Mouse (Mus musculus): ENCODE results near the gene Snap23. TPM values are rescaled to one million over a fixed set of nuclear protein-coding genes. Genes with fewer than 3 reads are reported as not detected.

Gene Snap23
- polyA plus RNA-seq, 1 experiment from 2014 or later, result 226 TPM

Other genes with a start within 250 kb of the Snap23 start
- 36.5 to 75.0 TPM (median 54.4 TPM) in 3 replicates for gene Vps39, start 214.5 kb upstream of the Snap23 start, polyA plus RNA-seq (2018)
- gene Ganc, start 163.8 kb upstream of the Snap23 start, polyA plus RNA-seq (2018), result 6.3 to 14.6 TPM (median 9.9 TPM) in 3 replicates
- 38.8 to 52.5 TPM (median 44.9 TPM) in 3 replicates for gene Tmem87a, start 163.6 kb upstream of the Snap23 start, polyA plus RNA-seq (2018)
- gene Capn3, start 111.7 kb upstream of the Snap23 start, polyA plus RNA-seq (2018), result 0.22 to 0.67 TPM (median 0.42 TPM) in 3 replicates
- 45.2 to 55.7 TPM (median 52.7 TPM) in 3 replicates for gene Zfp106, start 3.8 kb upstream of the Snap23 start, polyA plus RNA-seq (2018)
- 9.1 to 15.6 TPM (median 9.1 TPM) in 3 replicates for gene Haus2, start 41.7 kb downstream of the Snap23 start, polyA plus RNA-seq (2018)
- gene Lrrc57, start 41.8 kb downstream of the Snap23 start, polyA plus RNA-seq (2018), result 24.7 to 30.5 TPM (median 28.5 TPM) in 3 replicates
- gene Stard9, start 61.5 kb downstream of the Snap23 start, polyA plus RNA-seq (2018), result 17.3 to 40.6 TPM (median 20.2 TPM) in 3 replicates